Mouse (Mus musculus) kidney, embryonic 15.5 days (tissue): ENCODE measurements around the gene Dync1h1. TPM values are rescaled to one million over a fixed set of nuclear protein-coding genes. Genes with fewer than 3 reads are reported as not detected.
A peak's percentile ranks its signal among the peaks of the same experiment; 100 is the strongest.
"Not testable (repeated sequence)": the region's sequence is repeated elsewhere in the genome, so short reads cannot be mapped to it uniquely, and the experiment has no call there.

Experiments used
- ATAC-seq: fragments of 200-750 bp; cut with Nextera tagmentation; replicated peaks from 2 replicates; pipeline ENCODE4 v1.8.0; 2017; ENCODE audit warnings: moderate TSS enrichment; ENCODE audit not compliant: low FRiP score
- H3K27ac ChIP-seq: fragments of 300-500 bp; sonication (generic); 2 replicates; pipeline ENCODE4 v1.5.1; 2015; ENCODE audit warnings: mild to moderate bottlenecking, inconsistent platforms
- H3K27me3 ChIP-seq: fragments of 300-500 bp; sonication (generic); 2 replicates; pipeline ENCODE4 v1.6.1; 2015; ENCODE audit warnings: inconsistent platforms
- H3K36me3 ChIP-seq: fragments of 300-500 bp; sonication (generic); 2 replicates; pipeline ENCODE4 v1.6.1; 2015; ENCODE audit warnings: inconsistent platforms
- H3K4me1 ChIP-seq: fragments of 300-500 bp; sonication (generic); 2 replicates; pipeline ENCODE4 v1.6.1; 2015; ENCODE audit warnings: inconsistent platforms
- H3K4me2 ChIP-seq: fragments of 300-500 bp; sonication (generic); 2 replicates; pipeline ENCODE4 v1.6.1; 2015; ENCODE audit warnings: moderate library complexity, mild to moderate bottlenecking, inconsistent platforms
- H3K4me3 ChIP-seq: fragments of 300-500 bp; sonication (generic); replicated peaks from 2 replicates; pipeline ENCODE4 v1.5.1; 2015; ENCODE audit warnings: mild to moderate bottlenecking, inconsistent platforms
- H3K9ac ChIP-seq: fragments of 300-500 bp; sonication (generic); 2 replicates; pipeline ENCODE4 v1.6.1; 2015; ENCODE audit warnings: mild to moderate bottlenecking, inconsistent platforms
- H3K9me3 ChIP-seq: fragments of 300-500 bp; sonication (generic); replicated peaks from 2 replicates; pipeline ENCODE4 v1.6.1; 2016; ENCODE audit warnings: inconsistent platforms
- WGBS: fragments of 180-500 bp; shearing (Covaris S2); methylation state at CpG from one replicate; pipeline ENCODE4 v1.1.7; 2015; ENCODE audit warnings: mixed read lengths; 5-methylcytosine and 5-hydroxymethylcytosine counted together
- polyA plus RNA-seq: library from polyadenylated mRNA; unstranded; fragments of >200 nt; fragmentation: Nextera tagmentation; extraction: Ambion mirVana; gene quantifications from 2 replicates; pipeline ENCODE4 v1.2.1, GENCODE M21; 2015

Dync1h1 gene
- polyA plus RNA-seq, 1 experiment from 2014 or later: 52.4 TPM

GRCm38 (mm10) chr12:110682561-110683299 lies 81.5 kb downstream of the Dync1h1 start, which contains the start of gene 1700001K19Rik:
Gene 1700001K19Rik (minus strand): TSS chr12:110682619.
- Histone ChIP-seq H3K36me3 (peaks cover 14% of the 10 kb centered on the region), H3K9ac (no peak within 1 kb of the TSS), H3K4me3 (no peak within 1 kb of the TSS), H3K4me1 (peaks cover 4% of the 10 kb centered on the region), H3K27ac (no peak within 1 kb of the TSS), H3K27me3 (no peaks in the 10 kb centered on the region), H3K9me3 (no peaks in the 10 kb centered on the region), H3K4me2 (no peak within 1 kb of the TSS)
- WGBS: 75% methylated on average over 9 of the region's 9 CpGs
- no peak for ATAC-seq

GRCm38 (mm10) chr12:110683580-110683979 lies 82.3 kb downstream of the Dync1h1 start:
- Histone ChIP-seq H3K27ac (no peak overlapping the region), H3K4me2 (no peak overlapping the region), H3K36me3 (peaks cover 22% of the 10 kb centered on the region), H3K9ac (no peak overlapping the region), H3K27me3 (no peaks in the 10 kb centered on the region), H3K4me1 (peaks cover 8% of the 10 kb centered on the region), H3K9me3 (no peaks in the 10 kb centered on the region), H3K4me3 (no peak overlapping the region)
- no CpG with 5 or more reads among the region's 1 CpGs for WGBS
- no peak for ATAC-seq

- peaks cover 60% of the 10 kb centered on the region for H3K36me3 ChIP-seq
- WGBS: 68% methylated on average over 12 of the region's 12 CpGs
- no peak overlapping the region for H3K4me3 ChIP-seq
- no peaks in the 10 kb centered on the region for H3K9me3 ChIP-seq
- H3K9ac ChIP-seq: no peak overlapping the region
- H3K27ac ChIP-seq: peak overlapping the region; percentile 51; the same call in 1 of the 2 replicates
- no peaks in the 10 kb centered on the region for H3K27me3 ChIP-seq
- H3K4me1 ChIP-seq: peaks cover 5% of the 10 kb centered on the region; the same call in 1 of the 2 replicates
- H3K4me2 ChIP-seq: no peak overlapping the region
- peak; percentile 64; the same call in 1 of the 2 replicates for ATAC-seq
Measured at GRCm38 (mm10) chr12:110687894-110688734, 86.9 kb downstream of the Dync1h1 start.

- peaks cover 68% of the 10 kb centered on the region for H3K36me3 ChIP-seq
- not testable (repeated sequence) for H3K4me3 ChIP-seq, H3K27me3 ChIP-seq, H3K9ac ChIP-seq, H3K4me2 ChIP-seq, H3K9me3 ChIP-seq, H3K27ac ChIP-seq, ATAC-seq, H3K4me1 ChIP-seq
- WGBS: 95% methylated on average over 3 of the region's 3 CpGs
Measured at GRCm38 (mm10) chr12:110688921-110689320, 87.7 kb downstream of the Dync1h1 start.

GRCm38 (mm10) chr12:110689919-110690643 lies 88.8 kb downstream of the Dync1h1 start:
- H3K9me3 ChIP-seq: no peaks in the 10 kb centered on the region
- H3K27ac ChIP-seq: no peak overlapping the region
- H3K9ac ChIP-seq: no peak overlapping the region
- H3K4me1 ChIP-seq: peaks cover 13% of the 10 kb centered on the region
- H3K4me2 ChIP-seq: no peak overlapping the region
- no peak for ATAC-seq
- no peaks in the 10 kb centered on the region for H3K27me3 ChIP-seq
- H3K36me3 ChIP-seq: peaks cover 77% of the 10 kb centered on the region
- 91% methylated on average over 6 of the region's 6 CpGs for WGBS
- no peak overlapping the region for H3K4me3 ChIP-seq

GRCm38 (mm10) chr12:110693378-110693777 lies 92.1 kb downstream of the Dync1h1 start:
- not testable (repeated sequence) for H3K9ac ChIP-seq, H3K27me3 ChIP-seq, H3K9me3 ChIP-seq, H3K4me3 ChIP-seq, H3K4me2 ChIP-seq, ATAC-seq, H3K27ac ChIP-seq
- 81% methylated on average over 5 of the region's 5 CpGs for WGBS
- H3K36me3 ChIP-seq: peaks cover 57% of the 10 kb centered on the region
- peaks cover 15% of the 10 kb centered on the region for H3K4me1 ChIP-seq

GRCm38 (mm10) chr12:110695676-110696171 lies 94.5 kb downstream of the Dync1h1 start:
- Histone ChIP-seq H3K9ac (peak overlapping the region; percentile 100), H3K36me3 (peaks cover 33% of the 10 kb centered on the region), H3K4me1 (peaks cover 23% of the 10 kb centered on the region), H3K4me3 (peak overlapping the region; percentile 100), H3K9me3 (no peaks in the 10 kb centered on the region), H3K27ac (peak overlapping the region; percentile 94), H3K27me3 (no peaks in the 10 kb centered on the region), H3K4me2 (peak overlapping the region; percentile 84)
- under 1% methylated on average over 53 of the region's 55 CpGs for WGBS
- ATAC-seq: peak; percentile 63

GRCm38 (mm10) chr12:110696173-110696974 lies 95.1 kb downstream of the Dync1h1 start:
- peak overlapping the region; percentile 84 for H3K4me2 ChIP-seq
- H3K4me1 ChIP-seq: peaks cover 28% of the 10 kb centered on the region
- H3K27me3 ChIP-seq: no peaks in the 10 kb centered on the region
- H3K36me3 ChIP-seq: peaks cover 32% of the 10 kb centered on the region
- H3K27ac ChIP-seq: peak overlapping the region; percentile 94
- ATAC-seq: peak; percentile 94
- peak overlapping the region; percentile 100 for H3K4me3 ChIP-seq
- peak overlapping the region; percentile 100 for H3K9ac ChIP-seq
- under 1% methylated on average over 88 of the region's 89 CpGs for WGBS
- H3K9me3 ChIP-seq: no peaks in the 10 kb centered on the region

- ATAC-seq: no peak
- Histone ChIP-seq H3K27me3 (no peaks in the 10 kb centered on the region), H3K27ac (peak overlapping the region; percentile 91), H3K36me3 (peaks cover 26% of the 10 kb centered on the region), H3K9ac (peak overlapping the region; percentile 79), H3K4me3 (peak overlapping the region; percentile 100), H3K9me3 (no peaks in the 10 kb centered on the region), H3K4me1 (peaks cover 28% of the 10 kb centered on the region), H3K4me2 (peak overlapping the region; percentile 84)
- 44% methylated on average over 9 of the region's 9 CpGs for WGBS
Measured at GRCm38 (mm10) chr12:110696975-110697400, 95.7 kb downstream of the Dync1h1 start.

- H3K4me3 ChIP-seq: peak overlapping the region; percentile 100; the same call in 1 of the 2 replicates
- 74% methylated on average over 5 of the region's 5 CpGs for WGBS
- H3K36me3 ChIP-seq: peaks cover 23% of the 10 kb centered on the region
- H3K27me3 ChIP-seq: no peaks in the 10 kb centered on the region
- H3K27ac ChIP-seq: no peak overlapping the region
- H3K9ac ChIP-seq: no peak overlapping the region
- no peaks in the 10 kb centered on the region for H3K9me3 ChIP-seq
- peak overlapping the region; percentile 84; the same call in 1 of the 2 replicates for H3K4me2 ChIP-seq
- no peak for ATAC-seq
- H3K4me1 ChIP-seq: peaks cover 28% of the 10 kb centered on the region
Measured at GRCm38 (mm10) chr12:110697457-110697856, 96.2 kb downstream of the Dync1h1 start.

GRCm38 (mm10) chr12:110698080-110698479 lies 96.8 kb downstream of the Dync1h1 start:
- no peak for ATAC-seq
- WGBS: 100% methylated on average over 1 of the region's 1 CpGs
- Histone ChIP-seq H3K36me3 (peaks cover 17% of the 10 kb centered on the region), H3K9me3 (no peaks in the 10 kb centered on the region), H3K27ac (no peak overlapping the region), H3K9ac (no peak overlapping the region), H3K4me1 (peaks cover 33% of the 10 kb centered on the region), H3K4me2 (no peak overlapping the region), H3K4me3 (no peak overlapping the region), H3K27me3 (no peaks in the 10 kb centered on the region)
